Mouse (Mus musculus): ENCODE data around the gene Hmcn2. TPM values are rescaled to one million over a fixed set of nuclear protein-coding genes. Genes with fewer than 3 reads are reported as not detected.

Gene Hmcn2
- polyA plus RNA-seq, 1 experiment = 4.1 TPM

- TF ChIP-seq CTCF (IDR thresholded peaks at IDR 0.05; ENCODE audit: control insufficient read depth, insufficient read depth, insufficient replicate concordance, low read depth, low read length) = peak; percentile 95
- no peak for TF ChIP-seq POLR2A (IDR thresholded peaks at IDR 0.05; ENCODE audit: control insufficient read depth, low read depth, low read length)
- Histone ChIP-seq H3K27me3 (ENCODE audit: control insufficient read depth, insufficient read depth, low read length) (no peaks in the 10 kb centered on the region), H3K4me1 (ENCODE audit: control insufficient read depth, insufficient read depth, low read length) (peaks cover 6% of the 10 kb centered on the region), H3K4me3 (ENCODE audit: control insufficient read depth, low read depth, low read length) (no peak overlapping the region), H3K36me3 (ENCODE audit: control insufficient read depth, insufficient read depth, low read length) (no peaks in the 10 kb centered on the region), H3K27ac (ENCODE audit: control insufficient read depth, insufficient read depth, low read depth, low read length) (no peak overlapping the region)
Measured at GRCm38 (mm10) chr2:31381292-31381846, 67.2 kb downstream of the Hmcn2 start.

- H3K4me1 ChIP-seq (ENCODE audit: control insufficient read depth, insufficient read depth, low read length) = peaks cover 6% of the 10 kb centered on the region
- H3K4me3 ChIP-seq (ENCODE audit: control insufficient read depth, low read depth, low read length) = no peak overlapping the region
- no peaks in the 10 kb centered on the region for H3K27me3 ChIP-seq (ENCODE audit: control insufficient read depth, insufficient read depth, low read length)
- no peak for TF ChIP-seq POLR2A (IDR thresholded peaks at IDR 0.05; ENCODE audit: control insufficient read depth, low read depth, low read length)
- TF ChIP-seq CTCF (IDR thresholded peaks at IDR 0.05; ENCODE audit: control insufficient read depth, insufficient read depth, insufficient replicate concordance, low read depth, low read length) = peak; percentile 68
- H3K27ac ChIP-seq (ENCODE audit: control insufficient read depth, insufficient read depth, low read depth, low read length) = no peak overlapping the region
- H3K36me3 ChIP-seq (ENCODE audit: control insufficient read depth, insufficient read depth, low read length) = no peaks in the 10 kb centered on the region
Measured at GRCm38 (mm10) chr2:31382952-31383351, 68.7 kb downstream of the Hmcn2 start.

- Histone ChIP-seq H3K4me3 (ENCODE audit: control insufficient read depth, low read depth, low read length) (no peak overlapping the region), H3K27me3 (ENCODE audit: control insufficient read depth, insufficient read depth, low read length) (no peaks in the 10 kb centered on the region), H3K27ac (ENCODE audit: control insufficient read depth, insufficient read depth, low read depth, low read length) (no peak overlapping the region), H3K4me1 (ENCODE audit: control insufficient read depth, insufficient read depth, low read length) (no peaks in the 10 kb centered on the region), H3K36me3 (ENCODE audit: control insufficient read depth, insufficient read depth, low read length) (no peaks in the 10 kb centered on the region)
- no peak for TF ChIP-seq CTCF (IDR thresholded peaks at IDR 0.05; ENCODE audit: control insufficient read depth, insufficient read depth, insufficient replicate concordance, low read depth, low read length)
- no peak for TF ChIP-seq POLR2A (IDR thresholded peaks at IDR 0.05; ENCODE audit: control insufficient read depth, low read depth, low read length)
Measured at GRCm38 (mm10) chr2:31416968-31417367, 102.8 kb downstream of the Hmcn2 start.

GRCm38 (mm10) chr2:31418021-31418420, 103.8 kb downstream of the Hmcn2 start:
- Histone ChIP-seq H3K27ac (ENCODE audit: control insufficient read depth, insufficient read depth, low read depth, low read length) (no peak overlapping the region), H3K4me1 (ENCODE audit: control insufficient read depth, insufficient read depth, low read length) (no peaks in the 10 kb centered on the region)

GRCm38 (mm10) chr2:31418571-31418970, 104.4 kb downstream of the Hmcn2 start:
- H3K36me3 ChIP-seq (ENCODE audit: control insufficient read depth, insufficient read depth, low read length) = no peaks in the 10 kb centered on the region
- no peak for TF ChIP-seq POLR2A (IDR thresholded peaks at IDR 0.05; ENCODE audit: control insufficient read depth, low read depth, low read length)
- no peak for TF ChIP-seq CTCF (IDR thresholded peaks at IDR 0.05; ENCODE audit: control insufficient read depth, insufficient read depth, insufficient replicate concordance, low read depth, low read length)

More at GRCm38 (mm10) chr2:31418021-31418420, 103.8 kb downstream of the Hmcn2 start:
- TF ChIP-seq POLR2A (IDR thresholded peaks at IDR 0.05; ENCODE audit: control insufficient read depth, low read depth, low read length) (no peak), CTCF (IDR thresholded peaks at IDR 0.05; ENCODE audit: control insufficient read depth, insufficient read depth, insufficient replicate concordance, low read depth, low read length) (no peak)
- Histone ChIP-seq H3K27me3 (ENCODE audit: control insufficient read depth, insufficient read depth, low read length) (no peaks in the 10 kb centered on the region), H3K36me3 (ENCODE audit: control insufficient read depth, insufficient read depth, low read length) (no peaks in the 10 kb centered on the region), H3K4me3 (ENCODE audit: control insufficient read depth, low read depth, low read length) (no peak overlapping the region)

GRCm38 (mm10) chr2:31420914-31421313, 106.7 kb downstream of the Hmcn2 start:
- Histone ChIP-seq H3K27ac (ENCODE audit: control insufficient read depth, insufficient read depth, low read depth, low read length) (no peak overlapping the region), H3K4me1 (ENCODE audit: control insufficient read depth, insufficient read depth, low read length) (no peaks in the 10 kb centered on the region), H3K36me3 (ENCODE audit: control insufficient read depth, insufficient read depth, low read length) (no peaks in the 10 kb centered on the region), H3K4me3 (ENCODE audit: control insufficient read depth, low read depth, low read length) (no peak overlapping the region), H3K27me3 (ENCODE audit: control insufficient read depth, insufficient read depth, low read length) (no peaks in the 10 kb centered on the region)
- TF ChIP-seq POLR2A (IDR thresholded peaks at IDR 0.05; ENCODE audit: control insufficient read depth, low read depth, low read length) = no peak
- no peak for TF ChIP-seq CTCF (IDR thresholded peaks at IDR 0.05; ENCODE audit: control insufficient read depth, insufficient read depth, insufficient replicate concordance, low read depth, low read length)

More at GRCm38 (mm10) chr2:31418571-31418970, 104.4 kb downstream of the Hmcn2 start:
- no peaks in the 10 kb centered on the region for H3K27me3 ChIP-seq (ENCODE audit: control insufficient read depth, insufficient read depth, low read length)
- no peak overlapping the region for H3K27ac ChIP-seq (ENCODE audit: control insufficient read depth, insufficient read depth, low read depth, low read length)
- no peak overlapping the region for H3K4me3 ChIP-seq (ENCODE audit: control insufficient read depth, low read depth, low read length)
- no peaks in the 10 kb centered on the region for H3K4me1 ChIP-seq (ENCODE audit: control insufficient read depth, insufficient read depth, low read length)

GRCm38 (mm10) chr2:31422576-31422975, 108.4 kb downstream of the Hmcn2 start:
- no peak overlapping the region for H3K4me3 ChIP-seq (ENCODE audit: control insufficient read depth, low read depth, low read length)
- TF ChIP-seq POLR2A (IDR thresholded peaks at IDR 0.05; ENCODE audit: control insufficient read depth, low read depth, low read length) = no peak
- TF ChIP-seq CTCF (IDR thresholded peaks at IDR 0.05; ENCODE audit: control insufficient read depth, insufficient read depth, insufficient replicate concordance, low read depth, low read length) = no peak
- no peak overlapping the region for H3K27ac ChIP-seq (ENCODE audit: control insufficient read depth, insufficient read depth, low read depth, low read length)
- H3K27me3 ChIP-seq (ENCODE audit: control insufficient read depth, insufficient read depth, low read length) = no peaks in the 10 kb centered on the region
- no peaks in the 10 kb centered on the region for H3K4me1 ChIP-seq (ENCODE audit: control insufficient read depth, insufficient read depth, low read length)
- H3K36me3 ChIP-seq (ENCODE audit: control insufficient read depth, insufficient read depth, low read length) = no peaks in the 10 kb centered on the region

Data from testis, adult 2 months (tissue).